Mouse (Mus musculus) thymus, postnatal 36 days (tissue): ENCODE measurements around the gene Tgfbr2.
"Not testable (repeated sequence)": the region's sequence is repeated elsewhere in the genome, so short reads cannot be mapped to it uniquely, and the experiment has no call there.

ENCODE experiments used
- DNase-seq, 2 experiments: peaks; one replicate each; pipeline ENCODE4 v3.0.0; 2022; ENCODE audit warnings: mixed read lengths in 2 of 2

Gene Tgfbr2

GRCm38 (mm10) chr9:116064774-116065173 lies 110.4 kb downstream of the Tgfbr2 start:
- DNase-seq, result no peak

- DNase-seq, result peak in 1 of 2 experiments; percentile 10
Measured at GRCm38 (mm10) chr9:116060691-116061090, 114.5 kb downstream of the Tgfbr2 start.

GRCm38 (mm10) chr9:116059156-116059555 lies 116.0 kb downstream of the Tgfbr2 start:
- peak; percentile 30 to 36 for DNase-seq

- DNase-seq, result no peak
Measured at GRCm38 (mm10) chr9:116058475-116058874, 116.7 kb downstream of the Tgfbr2 start.

- DNase-seq, result no peak
Measured at GRCm38 (mm10) chr9:116053976-116054375, 121.2 kb downstream of the Tgfbr2 start.

GRCm38 (mm10) chr9:116049985-116050384 lies 125.2 kb downstream of the Tgfbr2 start:
- no peak for DNase-seq

- peak; percentile 65 to 76 for DNase-seq
Measured at GRCm38 (mm10) chr9:116041787-116042186, 133.4 kb downstream of the Tgfbr2 start.

GRCm38 (mm10) chr9:116041369-116041768 lies 133.8 kb downstream of the Tgfbr2 start:
- DNase-seq, result no peak

GRCm38 (mm10) chr9:116040852-116041251 lies 134.3 kb downstream of the Tgfbr2 start:
- not testable (repeated sequence) for DNase-seq

- DNase-seq, result no peak
Measured at GRCm38 (mm10) chr9:116039981-116040380, 135.2 kb downstream of the Tgfbr2 start.

GRCm38 (mm10) chr9:116038275-116038674 lies 136.9 kb downstream of the Tgfbr2 start:
- DNase-seq, result no peak
